26 mouse cellular contexts compared by ENCODE assay signal in the genomic region with DNA sequence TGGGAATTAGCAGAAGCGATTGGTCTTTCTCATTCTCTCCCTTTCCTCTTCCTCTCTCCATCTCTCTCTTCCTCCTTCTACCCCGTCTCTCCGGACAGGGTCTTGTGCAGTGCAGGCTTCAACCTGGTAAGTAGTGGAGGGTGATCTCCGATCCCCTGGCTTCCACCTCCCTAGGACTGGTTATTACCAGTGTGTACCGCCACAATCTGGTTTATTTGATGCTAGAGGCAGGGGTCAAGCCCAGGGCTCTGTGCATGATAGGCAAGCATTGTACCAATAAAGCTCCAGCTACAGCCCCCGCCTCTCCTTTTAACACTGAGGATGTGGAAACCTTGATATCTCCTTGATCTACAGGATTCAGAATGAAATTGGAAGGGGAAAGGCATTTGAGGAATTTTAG. TPM values are rescaled to one million over a fixed set of nuclear protein-coding genes. Genes with fewer than 3 reads are reported as not detected.
"Had no signal": no experiment of that assay in that cellular context is flagged by ENCODE, and none has a peak within 500 bp of the region (broad histone marks: within the 10 kb centered on the region; RNA-seq: fewer than 3 reads in every experiment).

No protein-coding gene starts in this region.

- H3K27ac ChIP-seq: heart, adult 2 months; heart, embryonic 13.5 days; heart, embryonic 15.5 days; hindbrain, embryonic 13.5 days; hindbrain, embryonic 15.5 days; hindbrain, postnatal 0 days; limb, embryonic 10.5 days; limb, embryonic 12.5 days; liver, embryonic 13.5 days; liver, embryonic 15.5 days had no signal

- H3K9ac ChIP-seq: heart, embryonic 13.5 days; heart, embryonic 15.5 days; hindbrain, embryonic 13.5 days; hindbrain, embryonic 15.5 days; limb, embryonic 12.5 days; liver, embryonic 13.5 days; liver, embryonic 15.5 days had no signal

- H3K36me3 ChIP-seq: hindbrain, embryonic 13.5 days; hindbrain, embryonic 15.5 days; limb, embryonic 10.5 days; limb, embryonic 12.5 days had no signal

- H3K4me3 ChIP-seq: heart, adult 2 months; heart, embryonic 13.5 days; heart, embryonic 15.5 days; hindbrain, embryonic 13.5 days; hindbrain, embryonic 15.5 days; limb, embryonic 10.5 days; limb, embryonic 12.5 days; liver, embryonic 13.5 days; liver, embryonic 15.5 days had no signal

- H3K9me3 ChIP-seq: heart, embryonic 13.5 days; heart, embryonic 15.5 days; hindbrain, embryonic 13.5 days; hindbrain, embryonic 15.5 days; limb, embryonic 10.5 days; limb, embryonic 12.5 days; liver, embryonic 13.5 days; liver, embryonic 15.5 days had no signal

- ATAC-seq: hindbrain, postnatal 0 days; intestine, embryonic 16.5 days had no signal

- DNase-seq: gastrocnemius, postnatal 14 days; gastrocnemius, postnatal 36 days; heart, postnatal 14 days; heart, postnatal 36 days; kidney, adult 18-20 months; kidney, adult 9 months; kidney, postnatal 10 days; layer of hippocampus, adult 9-11 months; layer of hippocampus, postnatal 36 days; liver; liver, embryonic 13.5 days had no signal

- H3K27me3 ChIP-seq: heart, embryonic 13.5 days; heart, embryonic 15.5 days; hindbrain, embryonic 13.5 days; hindbrain, embryonic 15.5 days; limb, embryonic 12.5 days; liver, embryonic 13.5 days; liver, embryonic 15.5 days had no signal

- H3K4me2 ChIP-seq: heart, embryonic 11.5 days; heart, embryonic 13.5 days; heart, embryonic 15.5 days; hindbrain, embryonic 13.5 days; hindbrain, embryonic 15.5 days; limb, embryonic 12.5 days; liver, embryonic 11.5 days; liver, embryonic 13.5 days; liver, embryonic 15.5 days had no signal

- H3K4me1 ChIP-seq: heart, embryonic 13.5 days; heart, embryonic 15.5 days; hindbrain, embryonic 15.5 days; limb, embryonic 10.5 days; limb, embryonic 12.5 days; liver, embryonic 13.5 days had no signal

RNA-seq across cellular contexts. Expression of a gene that starts 59.7 kb away (rescaled TPM):
- polyA plus RNA-seq: heart, adult 2 months; heart, embryonic 11.5 days; heart, embryonic 13.5 days; heart, postnatal 0 days; hindbrain, embryonic 11.5 days; hindbrain, embryonic 15.5 days; hindbrain, postnatal 0 days; large intestine, adult 2 months; limb, embryonic 10.5 days; limb, embryonic 12.5 days; liver, embryonic 11.5 days; liver, embryonic 13.5 days; liver, embryonic 15.5 days had no signal
